Mouse (Mus musculus) ES-E14 (cell line): ENCODE data around the gene Fbln1.

Experiments used
- HCFC1 ChIP-seq: IDR thresholded peaks from 2 replicates; pipeline ENCODE4 v1.6.1; 2012; ENCODE audit warnings: low read length, inconsistent platforms, borderline replicate concordance; ENCODE audit not compliant: insufficient read depth
- MAFK ChIP-seq: IDR thresholded peaks from 2 replicates; pipeline ENCODE4 v1.6.1; 2014; ENCODE audit warnings: mild to moderate bottlenecking, low read depth, low read length, inconsistent platforms; ENCODE audit not compliant: insufficient read depth
- ZC3H11A ChIP-seq: IDR thresholded peaks from 2 replicates; pipeline ENCODE4 v1.6.1; 2012; ENCODE audit warnings: low read depth, mild to moderate bottlenecking, inconsistent platforms, low read length, borderline replicate concordance
- ZNF384 ChIP-seq: IDR thresholded peaks from 2 replicates; pipeline ENCODE4 v1.6.1; 2012; ENCODE audit warnings: low read depth, low read length, inconsistent platforms

DNA sequence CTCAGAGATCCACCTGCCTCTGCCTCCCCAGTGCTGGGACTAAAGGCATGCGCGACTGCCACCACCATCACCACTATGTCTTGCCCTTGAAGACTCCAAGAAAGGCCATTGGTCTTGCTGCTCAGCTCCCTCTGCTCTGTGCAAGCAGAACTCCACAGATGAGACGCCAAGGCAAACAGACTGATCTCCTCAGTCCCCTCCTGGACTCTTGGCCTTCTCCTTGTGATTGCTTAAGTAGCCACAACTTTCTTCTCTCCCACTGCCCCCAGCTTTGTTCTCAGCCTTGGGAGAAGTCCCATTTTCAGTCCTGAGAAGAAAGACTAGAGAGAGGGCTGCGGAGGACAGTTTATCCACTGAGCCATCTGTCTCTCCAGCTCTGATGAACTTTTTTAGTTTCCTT, 23.7 kb upstream of the Fbln1 start:
- TF ChIP-seq ZNF384 (no peak), HCFC1 (no peak), MAFK (no peak), ZC3H11A (no peak)
